Mouse (Mus musculus): ENCODE data around the gene Zbtb2. TPM values are rescaled to one million over a fixed set of nuclear protein-coding genes. Genes with fewer than 3 reads are reported as not detected.

Zbtb2 gene
- total RNA-seq, 2 experiments from 2014 or later, result 4.4 to 5.2 TPM

DNA sequence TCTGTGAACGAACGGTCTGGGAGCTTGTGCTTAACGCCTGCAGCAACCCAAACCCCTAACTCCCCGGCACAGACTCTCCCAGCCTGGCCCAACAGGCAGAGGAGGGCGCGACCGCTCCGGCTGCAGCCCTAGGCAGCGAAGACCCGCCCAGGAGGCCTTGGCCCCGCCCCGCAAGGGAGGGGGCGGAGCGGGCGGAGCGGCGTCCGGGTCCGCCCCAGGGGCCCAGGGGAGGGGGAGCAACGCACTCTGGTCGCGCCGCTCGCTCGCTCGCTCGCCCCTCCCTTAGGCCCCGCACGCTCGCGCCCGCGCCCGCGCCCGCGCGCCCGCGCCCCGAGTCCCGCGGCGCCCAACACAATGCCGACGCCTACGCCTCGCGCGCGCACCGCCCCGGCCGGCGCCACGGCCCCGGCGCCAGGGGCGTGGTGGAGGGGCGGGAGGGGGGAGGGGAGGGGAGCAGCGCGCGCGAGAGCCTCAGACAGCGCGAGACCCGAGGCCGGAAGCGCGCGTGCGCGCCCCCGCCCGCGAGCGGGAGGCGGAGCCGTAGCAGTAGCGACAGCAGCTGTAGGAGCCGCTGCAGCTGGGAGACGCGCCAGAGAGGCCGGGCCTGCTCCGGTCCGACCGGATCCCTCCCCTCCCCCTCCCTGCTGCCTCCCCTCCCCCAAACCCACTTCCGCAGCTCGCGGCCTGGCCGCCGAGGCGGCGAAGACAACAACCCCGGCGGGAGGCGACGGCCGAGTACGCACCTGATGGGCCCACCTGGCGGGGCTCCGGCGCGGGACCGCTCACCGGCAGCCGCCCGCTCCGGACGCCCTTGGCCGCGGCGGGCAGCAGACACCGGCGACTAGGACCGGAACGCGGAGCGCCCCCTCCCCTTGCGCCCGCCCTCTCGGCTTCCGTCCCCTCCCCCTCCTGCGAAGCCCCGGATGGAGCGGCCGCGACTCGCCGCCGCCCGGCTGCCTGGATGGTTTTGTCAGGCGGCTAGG is 1.0 kb downstream of the Zbtb2 start:
- DNase-seq (ENCODE audit: low spot score), result peak; percentile 93

DNA sequence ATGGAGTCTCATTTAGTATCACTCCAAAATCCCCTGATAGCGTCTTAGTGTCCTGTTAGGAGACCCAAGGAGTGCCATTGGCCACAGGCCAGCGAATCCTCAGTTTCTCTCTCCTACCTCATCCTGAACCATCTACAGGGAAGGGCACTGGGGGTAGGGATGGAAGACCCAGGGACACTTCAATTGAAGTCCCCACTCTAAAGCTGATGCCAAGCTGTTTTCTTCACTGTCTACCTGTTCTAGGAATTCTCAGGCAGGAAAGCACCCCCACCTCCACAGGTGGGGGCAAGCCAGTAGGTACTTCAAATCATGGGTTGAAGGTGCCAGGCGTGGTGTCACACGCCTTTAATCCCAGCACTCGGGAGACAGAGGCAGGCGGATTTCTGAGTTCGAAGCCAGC is 3.7 kb downstream of the Zbtb2 start:
- DNase-seq (ENCODE audit: low spot score), result no peak

DNA sequence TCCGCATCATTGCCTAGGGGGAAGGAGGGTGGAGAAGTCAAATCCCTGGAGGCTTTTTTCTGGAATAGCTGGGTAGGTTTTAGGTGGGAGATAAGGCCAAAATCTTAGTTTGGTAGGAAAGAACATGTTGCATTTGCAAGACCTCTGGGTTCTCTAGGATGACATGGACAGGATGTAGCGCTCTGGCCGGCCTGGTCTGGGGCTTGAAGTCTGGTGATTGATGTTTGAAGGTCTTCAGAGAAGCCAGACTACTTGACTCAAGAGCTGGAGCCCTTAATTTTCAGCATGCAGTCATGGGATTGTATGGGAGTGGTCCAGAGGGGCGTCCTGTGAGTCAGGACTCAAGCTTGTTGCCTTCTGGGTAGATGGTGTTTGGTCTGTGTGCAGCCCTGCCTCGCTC is 7.2 kb downstream of the Zbtb2 start:
- DNase-seq (ENCODE audit: low spot score), result no peak

DNA sequence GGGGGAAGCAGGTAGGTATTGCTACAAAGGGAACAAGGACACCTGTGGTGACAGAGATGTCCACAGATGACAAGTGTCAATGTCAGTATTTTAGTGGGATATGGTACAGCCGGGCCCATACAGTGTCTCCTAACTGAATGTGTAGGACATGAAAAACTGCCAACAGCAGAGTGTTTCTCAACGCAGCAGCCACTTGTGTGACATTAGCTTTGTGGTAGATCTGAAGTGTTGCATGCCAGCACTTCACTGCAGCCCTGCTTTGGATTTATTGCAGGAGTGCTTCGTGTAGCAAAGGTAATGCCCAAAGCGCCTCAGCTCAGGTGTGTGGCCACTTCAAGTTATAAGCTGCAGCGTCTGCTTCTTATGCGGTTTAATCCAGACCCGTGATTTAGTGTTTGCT is 11.0 kb downstream of the Zbtb2 start:
- DNase-seq (ENCODE audit: low spot score), result no peak

DNA sequence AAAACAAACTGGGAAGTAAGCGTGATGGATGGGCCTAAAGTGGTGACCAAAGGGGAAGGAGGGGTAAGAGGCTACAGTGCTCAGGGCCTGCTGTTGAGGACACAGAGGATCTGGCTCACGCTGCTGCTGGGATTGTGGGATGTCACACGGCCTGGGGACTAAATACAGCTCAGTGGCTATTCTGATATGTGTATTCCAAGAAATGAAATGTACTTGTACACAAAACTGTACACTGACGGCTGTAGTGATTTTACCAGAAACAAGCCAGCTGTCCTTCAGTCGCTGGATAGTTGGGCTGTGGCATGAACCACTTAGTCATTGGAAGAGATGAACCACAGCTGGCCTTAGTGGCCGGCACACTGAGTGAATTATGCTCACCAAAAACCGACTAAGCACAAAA is 11.4 kb downstream of the Zbtb2 start:
- no peak for DNase-seq (ENCODE audit: low spot score)

DNA sequence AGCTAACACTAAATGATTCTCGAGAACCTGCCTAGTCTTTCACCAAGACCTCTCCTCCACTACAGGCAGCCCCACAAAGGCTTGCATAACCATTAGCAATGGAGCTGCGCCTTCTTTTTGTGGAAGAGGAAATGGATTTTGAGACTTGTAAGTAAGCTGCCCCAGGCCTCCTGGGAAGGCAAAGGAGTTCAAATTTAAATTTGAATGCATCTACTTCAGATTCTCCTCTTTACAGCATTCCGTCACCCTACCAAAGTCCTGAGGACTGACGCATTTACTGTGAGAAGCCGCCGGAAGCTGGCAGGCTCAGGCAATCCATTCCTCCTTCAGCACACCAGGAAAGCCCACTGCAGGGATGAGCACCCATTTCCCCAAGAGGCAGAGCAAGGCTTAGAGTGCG is 12.6 kb downstream of the Zbtb2 start:
- DNase-seq (ENCODE audit: low spot score), result no peak

DNA sequence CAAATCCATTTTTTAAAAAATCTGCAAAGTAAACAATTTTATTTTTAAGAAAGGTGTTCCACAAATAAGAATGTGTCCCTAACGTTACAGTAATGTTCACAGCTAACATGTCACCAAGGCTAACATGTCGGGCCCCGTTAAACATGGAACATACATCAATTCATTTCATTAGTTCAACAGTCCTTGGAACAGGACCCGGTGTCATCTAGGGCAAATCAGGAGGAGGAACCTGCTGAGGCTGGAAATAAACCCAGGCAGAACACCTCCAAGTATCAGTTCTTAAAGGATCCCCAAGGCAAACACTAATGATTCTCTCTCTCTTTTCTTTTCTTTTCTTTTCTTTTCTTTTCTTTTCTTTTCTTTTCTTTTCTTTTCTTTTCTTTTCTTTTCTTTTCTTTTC is 13.2 kb downstream of the Zbtb2 start:
- DNase-seq (ENCODE audit: low spot score), result no peak

DNA sequence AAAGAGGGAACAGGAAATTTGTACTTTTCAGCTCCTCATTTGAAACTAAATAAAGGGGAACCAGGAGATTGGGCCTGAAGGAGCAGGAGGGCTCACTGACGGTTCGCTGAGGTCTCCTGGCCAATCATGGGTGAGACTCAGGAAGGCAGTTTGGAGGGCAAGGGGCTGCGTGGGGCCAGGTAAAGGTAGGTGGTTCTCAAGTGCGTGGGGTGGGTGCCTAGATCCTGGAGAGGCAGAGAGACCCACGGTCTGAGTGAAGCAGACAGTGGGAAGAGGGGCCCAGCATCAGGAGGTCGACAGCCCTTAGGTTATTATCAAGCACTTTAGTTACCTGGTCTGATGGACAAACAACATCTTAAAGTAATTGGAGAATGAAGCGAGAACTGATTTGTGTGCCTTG is 13.7 kb downstream of the Zbtb2 start:
- no peak for DNase-seq (ENCODE audit: low spot score)

DNA sequence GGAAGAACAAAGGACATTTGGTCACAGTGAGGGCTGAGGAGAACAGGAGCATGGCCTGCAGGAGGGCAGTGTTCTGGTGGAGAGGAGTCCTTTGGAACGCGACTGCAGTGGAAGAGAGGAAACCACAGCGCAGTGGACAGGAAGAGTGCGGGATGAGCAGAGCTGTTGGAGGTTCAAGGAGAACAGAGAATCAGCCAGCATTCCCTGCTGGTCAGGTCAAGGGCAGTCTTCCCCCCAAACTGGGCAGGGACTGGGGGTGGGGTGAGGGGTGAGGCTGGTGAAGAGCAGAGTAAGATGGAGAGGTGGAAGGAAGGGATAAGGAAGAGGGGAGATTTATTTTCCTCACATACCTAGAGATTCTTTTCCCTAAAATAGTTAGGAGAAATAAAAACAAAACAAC is 14.3 kb downstream of the Zbtb2 start:
- no peak for DNase-seq (ENCODE audit: low spot score)

DNA sequence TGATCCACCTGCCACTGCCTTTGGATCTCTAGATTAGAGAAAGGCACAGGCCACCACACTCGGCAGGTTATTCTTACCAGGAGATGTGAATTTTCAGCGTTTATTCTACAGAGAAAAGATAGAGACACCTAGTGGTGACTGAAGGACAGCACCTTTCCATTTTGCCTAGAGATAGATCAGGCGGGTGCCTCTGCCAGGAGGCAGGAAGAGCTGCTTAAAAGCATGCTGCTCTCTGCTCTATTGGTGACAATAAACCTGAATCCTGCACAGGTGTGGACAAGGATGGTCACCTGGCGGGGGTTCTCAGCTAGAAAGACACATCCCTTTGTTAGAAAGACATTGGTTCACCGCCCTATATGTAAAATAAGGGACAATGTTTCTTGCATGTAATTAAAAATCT is 15.9 kb downstream of the Zbtb2 start:
- DNase-seq (ENCODE audit: low spot score), result peak; percentile 19

DNA sequence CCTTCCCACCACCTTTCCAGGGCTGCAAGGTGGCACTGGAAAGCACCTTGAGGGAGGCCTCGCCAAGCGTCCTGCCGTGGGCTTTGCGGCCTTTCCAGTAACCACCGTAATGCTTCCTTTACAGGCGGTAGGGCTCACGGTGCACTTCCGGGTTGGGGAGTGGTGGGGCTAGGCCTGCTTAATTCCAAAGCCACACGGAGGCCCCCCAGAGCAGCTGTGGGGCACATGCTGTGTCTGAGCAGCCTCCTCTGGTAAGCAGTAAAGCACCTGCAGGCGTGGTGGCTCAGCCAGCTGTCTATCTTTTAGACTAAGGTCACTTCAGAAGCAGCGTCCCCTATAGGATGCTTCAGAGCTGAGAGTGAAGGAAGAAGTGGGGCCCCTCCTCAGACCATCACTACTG is 17.8 kb downstream of the Zbtb2 start:
- no peak for DNase-seq (ENCODE audit: low spot score)

DNA sequence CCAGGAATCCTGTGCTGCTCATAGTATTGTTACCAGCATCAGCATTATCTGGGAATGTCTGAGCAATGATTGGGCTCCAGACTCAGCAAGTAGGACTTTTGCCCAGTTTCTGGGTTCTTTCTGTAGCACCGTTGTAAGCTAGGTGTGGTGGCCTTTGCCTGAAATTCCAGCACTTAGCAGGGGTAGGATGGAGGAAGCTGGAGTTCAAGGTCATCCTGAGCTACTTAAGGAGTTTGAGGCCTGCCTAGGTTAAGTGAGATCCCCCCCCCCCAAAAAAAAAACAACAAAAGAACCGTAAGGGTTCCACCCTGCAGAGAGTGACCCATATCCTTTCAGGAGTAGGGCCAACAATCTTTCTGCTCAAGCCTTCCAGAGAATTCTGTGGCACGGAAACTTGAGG is 23.3 kb downstream of the Zbtb2 start:
- DNase-seq (ENCODE audit: low spot score), result no peak

DNA sequence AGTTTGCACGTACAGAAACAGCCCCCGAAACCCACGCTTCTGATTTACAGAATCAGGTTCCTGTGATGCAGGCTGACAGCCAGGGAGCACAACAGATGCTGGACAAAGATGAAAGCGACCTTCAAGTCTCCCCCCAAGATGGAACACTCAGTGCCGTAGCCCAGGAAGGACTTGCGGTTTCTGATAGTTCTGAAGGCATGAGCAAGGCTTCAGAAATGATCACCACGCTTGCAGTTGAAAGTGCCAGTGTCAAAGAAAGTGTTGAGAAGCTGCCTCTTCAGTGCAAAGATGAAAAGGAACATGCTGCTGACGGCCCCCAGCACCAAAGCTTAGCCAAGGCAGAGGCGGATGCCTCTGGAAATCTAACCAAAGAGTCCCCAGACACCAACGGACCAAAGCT is 30.5 kb downstream of the Zbtb2 start:
- DNase-seq (ENCODE audit: low spot score), result no peak

DNA sequence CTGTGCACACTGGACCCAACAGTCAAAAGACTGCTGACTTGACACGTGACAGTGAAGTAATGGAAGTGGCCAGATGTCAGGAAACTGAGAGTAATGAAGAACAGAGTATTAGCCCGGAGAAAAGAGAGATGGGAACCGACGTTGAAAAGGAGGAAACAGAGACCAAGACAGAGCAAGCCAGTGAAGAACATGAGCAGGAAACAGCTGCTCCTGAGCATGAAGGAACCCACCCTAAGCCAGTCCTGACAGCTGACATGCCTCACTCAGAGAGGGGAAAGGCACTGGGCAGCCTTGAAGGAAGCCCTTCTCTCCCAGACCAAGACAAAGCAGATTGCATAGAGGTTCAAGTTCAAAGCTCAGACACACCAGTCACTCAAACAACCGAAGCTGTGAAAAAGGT is 31.3 kb downstream of the Zbtb2 start:
- no peak for DNase-seq (ENCODE audit: low spot score)

DNA sequence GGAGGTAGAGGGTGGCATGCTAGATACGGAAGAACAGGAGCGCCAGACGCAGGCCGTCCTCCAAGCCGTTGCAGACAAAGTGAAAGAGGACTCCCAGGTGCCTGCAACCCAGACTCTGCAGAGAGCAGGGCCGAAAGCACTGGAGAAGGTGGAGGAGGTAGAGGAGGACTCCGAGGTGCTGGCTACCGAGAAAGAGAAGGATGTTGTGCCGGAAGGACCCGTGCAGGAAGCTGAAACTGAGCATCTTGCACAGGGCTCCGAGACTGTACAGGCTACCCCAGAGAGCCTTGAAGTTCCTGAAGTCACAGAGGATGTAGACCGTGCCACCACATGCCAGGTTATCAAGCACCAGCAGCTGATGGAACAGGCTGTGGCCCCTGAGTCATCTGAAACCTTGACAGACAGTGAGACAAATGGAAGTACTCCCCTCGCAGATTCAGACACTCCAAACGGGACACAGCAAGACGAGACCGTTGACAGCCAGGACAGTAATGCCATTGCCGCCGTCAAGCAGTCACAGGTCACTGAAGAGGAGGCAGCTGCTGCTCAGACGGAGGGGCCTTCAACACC is 31.9 kb downstream of the Zbtb2 start:
- no peak for DNase-seq (ENCODE audit: low spot score)

DNA sequence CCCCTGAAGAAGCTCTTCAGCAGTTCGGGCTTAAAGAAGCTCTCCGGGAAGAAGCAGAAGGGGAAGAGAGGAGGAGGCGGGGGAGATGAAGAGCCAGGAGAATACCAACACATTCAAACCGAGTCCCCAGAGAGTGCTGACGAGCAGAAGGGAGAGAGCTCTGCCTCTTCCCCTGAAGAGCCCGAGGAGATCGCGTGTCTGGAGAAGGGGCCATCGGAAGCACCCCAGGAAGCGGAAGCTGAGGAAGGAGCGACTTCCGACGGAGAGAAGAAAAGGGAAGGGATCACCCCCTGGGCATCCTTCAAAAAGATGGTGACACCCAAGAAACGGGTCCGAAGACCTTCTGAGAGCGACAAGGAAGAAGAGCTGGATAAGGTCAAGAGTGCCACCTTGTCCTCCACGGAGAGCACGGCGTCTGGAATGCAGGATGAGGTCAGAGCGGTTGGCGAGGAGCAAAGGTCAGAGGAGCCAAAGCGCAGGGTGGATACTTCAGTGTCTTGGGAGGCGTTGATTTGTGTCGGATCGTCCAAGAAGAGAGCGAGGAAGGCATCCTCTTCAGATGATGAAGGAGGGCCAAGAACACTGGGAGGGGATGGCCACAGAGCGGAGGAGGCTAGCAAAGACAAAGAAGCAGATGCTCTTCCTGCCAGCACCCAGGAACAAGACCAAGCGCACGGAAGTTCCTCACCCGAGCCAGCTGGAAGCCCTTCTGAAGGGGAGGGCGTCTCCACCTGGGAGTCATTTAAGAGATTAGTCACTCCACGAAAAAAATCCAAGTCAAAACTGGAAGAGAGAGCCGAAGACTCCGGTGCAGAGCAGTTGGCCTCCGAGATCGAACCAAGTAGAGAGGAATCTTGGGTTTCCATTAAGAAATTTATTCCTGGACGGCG is 33.3 kb downstream of the Zbtb2 start:
- DNase-seq (ENCODE audit: low spot score), result peak; percentile 66

DNA sequence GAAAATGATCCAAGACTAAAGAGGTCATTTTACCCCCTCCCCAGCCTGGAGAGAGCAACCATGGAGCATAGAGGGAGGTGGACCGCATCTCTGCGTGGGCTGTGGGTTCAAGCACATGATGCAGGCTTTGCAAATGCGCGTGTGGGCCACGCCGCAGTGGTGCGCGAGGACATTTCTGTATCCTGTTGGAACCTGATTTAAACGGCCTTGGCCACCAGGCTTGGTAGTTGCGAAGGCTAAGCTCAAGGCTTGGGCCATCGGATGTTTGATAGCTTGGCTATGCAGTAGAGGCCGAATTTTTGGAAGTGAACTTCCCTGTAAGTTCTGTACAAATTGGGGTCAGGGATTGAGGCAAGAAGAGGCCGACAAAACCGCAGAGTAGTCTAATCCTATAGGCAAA is 40.3 kb downstream of the Zbtb2 start:
- DNase-seq (ENCODE audit: low spot score), result no peak

DNA sequence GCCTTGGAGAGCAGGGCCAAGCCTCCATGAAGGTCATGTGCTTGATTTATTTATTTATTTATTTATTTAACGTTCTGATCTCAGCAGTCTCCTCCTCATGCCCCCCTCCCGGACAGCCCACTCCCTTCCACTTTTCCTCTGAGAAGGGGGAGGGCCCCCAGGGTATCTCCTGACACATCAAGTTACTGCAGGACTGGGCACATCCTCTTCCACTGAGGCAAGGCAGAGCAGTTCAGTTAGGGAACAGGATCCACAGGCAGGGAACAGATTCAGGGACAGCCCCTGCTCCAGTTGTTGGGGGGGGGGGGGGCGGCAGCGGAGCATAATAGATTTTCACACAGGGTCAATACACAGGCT is 40.8 kb downstream of the Zbtb2 start:
- no peak for DNase-seq (ENCODE audit: low spot score)

DNA sequence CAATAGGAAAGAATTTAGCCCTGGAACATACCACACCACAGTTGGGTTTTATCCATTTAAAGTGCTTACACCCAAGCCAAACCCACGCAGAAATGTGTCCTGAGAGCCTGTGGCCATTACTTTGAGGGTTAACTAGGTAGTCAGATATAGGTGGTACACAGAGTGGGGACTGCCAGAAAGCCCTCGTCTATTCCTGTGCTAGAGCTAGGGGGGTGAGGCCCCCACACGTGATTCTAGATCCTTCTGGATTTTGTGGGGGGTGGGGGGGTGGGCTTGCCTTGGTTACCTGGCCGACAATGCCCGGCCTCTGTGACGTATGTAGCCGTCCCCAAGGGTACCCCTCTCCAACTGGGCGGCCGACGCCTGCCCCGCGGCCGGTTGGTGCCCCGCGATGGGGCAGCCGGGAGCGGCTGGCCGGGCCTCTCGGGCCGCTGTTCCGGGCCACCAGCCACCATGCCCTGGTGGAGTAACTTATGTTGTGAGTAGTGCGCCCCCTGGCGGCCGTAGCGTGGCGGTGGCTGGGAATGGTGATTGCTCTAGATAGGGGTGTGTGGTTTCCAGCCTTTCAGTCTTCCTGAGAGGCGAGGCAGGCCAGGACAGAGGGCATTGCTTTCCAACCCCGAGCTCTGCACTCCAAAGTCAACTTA is 41.3 kb downstream of the Zbtb2 start:
- DNase-seq (ENCODE audit: low spot score), result peak; percentile 91

DNA sequence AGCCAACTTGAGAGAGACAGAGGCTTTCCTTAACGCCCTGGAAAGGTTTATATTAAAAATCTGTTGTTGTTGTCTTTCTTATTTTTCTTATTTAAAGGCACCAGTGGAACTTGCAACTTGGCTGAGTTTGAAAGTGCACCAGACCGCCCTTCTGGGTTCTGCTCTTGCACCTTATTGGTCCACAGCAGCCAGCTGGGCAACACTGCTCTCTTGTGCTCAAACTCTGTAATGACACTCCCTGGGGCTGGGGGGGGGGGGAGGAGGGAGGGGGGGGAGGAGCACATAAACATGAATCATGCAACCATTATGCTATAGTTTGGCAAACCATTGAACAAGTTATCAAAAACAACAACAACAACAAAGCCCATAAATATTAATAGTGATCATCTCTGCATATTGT is 46.5 kb downstream of the Zbtb2 start:
- peak; percentile 53 for DNase-seq (ENCODE audit: low spot score)

DNA sequence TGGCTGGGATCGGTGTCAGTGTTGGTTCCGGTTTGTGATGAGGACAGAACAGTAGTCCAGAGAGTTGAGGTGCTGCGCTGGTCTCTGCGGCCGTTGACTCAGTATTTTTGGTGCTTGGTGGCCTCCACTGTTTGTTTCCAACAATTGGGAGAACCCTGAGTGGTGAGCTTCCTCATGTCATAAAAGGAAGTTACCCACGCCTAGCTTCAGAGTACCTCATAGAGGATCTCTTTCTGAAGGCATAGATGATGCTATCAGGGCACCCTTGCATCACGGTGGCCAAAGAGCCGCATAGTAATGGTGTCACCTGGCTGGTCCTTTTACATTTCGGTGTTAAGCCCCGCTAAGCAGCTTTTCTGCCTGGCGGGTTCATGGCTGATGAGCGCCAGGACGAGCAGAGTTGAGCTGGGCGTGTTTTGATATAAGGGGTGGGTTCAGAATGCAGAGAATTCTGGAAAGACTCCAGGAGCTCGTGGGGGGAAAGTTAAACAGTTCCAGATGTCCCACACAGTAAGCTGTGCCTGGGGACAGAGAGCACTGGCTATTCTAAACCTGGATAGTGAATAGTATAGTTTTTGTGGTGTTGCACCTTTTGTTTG is 48.9 kb downstream of the Zbtb2 start:
- peak; percentile 56 for DNase-seq (ENCODE audit: low spot score)
